Mouse (Mus musculus): ENCODE measurements around the gene Nmt2. TPM values are rescaled to one million over a fixed set of nuclear protein-coding genes. Genes with fewer than 3 reads are reported as not detected.

The Nmt2 gene
- total and polyA plus RNA-seq, 3 experiments = 3.7 to 10.4 (median 7.8) TPM

DNA sequence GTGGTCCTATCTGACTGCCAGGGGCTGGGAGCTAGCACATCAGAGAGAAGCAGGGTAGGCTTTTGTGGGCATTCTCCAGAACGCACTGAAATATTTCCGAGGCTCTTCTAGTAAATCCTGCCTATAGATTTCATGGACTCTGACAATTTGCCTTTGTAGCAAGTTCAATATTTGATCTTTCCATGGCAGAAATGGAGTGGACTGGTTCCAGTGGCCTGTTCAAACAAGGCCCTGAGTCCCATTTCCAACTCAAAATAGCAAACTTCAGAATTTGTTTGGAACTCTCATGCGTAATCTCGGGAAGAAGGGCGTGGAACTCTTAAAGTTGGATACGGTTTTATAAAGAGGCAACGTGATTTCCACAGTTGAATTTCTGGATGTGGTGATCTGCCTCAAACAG lies 11.8 kb downstream of the Nmt2 start:
- intact Hi-C loops (cut with DNase I) = no loop called here
- Histone ChIP-seq H3K9ac (ENCODE audit: low read depth, low read length) (no peak overlapping the region), H3K4me3 (no peak overlapping the region), H3K27me3 (ENCODE audit: control insufficient read depth, insufficient read depth, low read length) (no peaks in the 10 kb centered on the region), H3K79me2 (replicated peaks; ENCODE audit: control insufficient read depth, insufficient read depth, low read length) (peaks cover 4% of the 10 kb centered on the region; the same call in 1 of the 2 replicates), H3K27ac (no peak overlapping the region), H3K4me1 (ENCODE audit: control insufficient read depth, insufficient read depth, low read length) (peaks cover 2% of the 10 kb centered on the region; the same call in 1 of the 2 replicates), H3K36me3 (ENCODE audit: control insufficient read depth, insufficient read depth, low read length) (no peaks in the 10 kb centered on the region)
- WGBS = 74% methylated on average over 7 of the region's 7 CpGs
- TF ChIP-seq POLR2A (IDR thresholded peaks at IDR 0.05; ENCODE audit: insufficient read depth, low read depth, low read length) (no peak), EP300 (IDR thresholded peaks at IDR 0.05; ENCODE audit: insufficient read depth, low read depth, low read length) (no peak), CTCF (IDR thresholded peaks at IDR 0.05) (no peak)
- no peak for DNase-seq

DNA sequence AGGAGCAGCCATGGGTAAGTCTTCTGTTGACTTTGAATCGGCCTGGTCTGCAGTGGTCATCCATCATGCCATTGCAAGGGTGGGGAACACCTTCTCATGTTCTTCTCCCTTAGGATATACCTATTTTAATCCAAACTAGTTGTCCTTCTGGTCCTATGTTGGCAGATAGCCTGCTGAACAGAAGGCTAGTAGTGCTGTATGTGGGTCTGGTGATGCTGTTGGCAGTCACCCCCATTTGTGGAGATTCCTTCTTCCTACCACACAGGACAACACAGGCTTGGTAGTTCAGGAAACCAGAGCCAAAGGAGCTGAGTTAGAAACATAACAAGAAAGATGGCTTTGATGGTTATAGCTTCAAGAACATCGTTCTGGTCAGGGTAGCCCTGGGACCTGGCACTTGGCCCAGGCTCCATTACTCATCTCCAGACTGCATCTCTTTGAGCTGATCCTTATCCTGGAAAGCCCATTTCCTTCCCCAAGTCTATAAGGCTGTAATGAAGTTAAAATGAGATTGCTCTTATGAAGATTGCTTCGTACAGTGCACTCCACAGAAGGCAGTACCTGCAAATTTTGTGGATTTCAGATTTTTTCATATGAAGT lies 21.5 kb downstream of the Nmt2 start:
- TF ChIP-seq EP300 (IDR thresholded peaks at IDR 0.05; ENCODE audit: insufficient read depth, low read depth, low read length) (no peak), POLR2A (IDR thresholded peaks at IDR 0.05; ENCODE audit: insufficient read depth, low read depth, low read length) (no peak), CTCF (IDR thresholded peaks at IDR 0.05) (no peak)
- peaks cover 3% of the 10 kb centered on the region; the same call in 1 of the 2 replicates for H3K36me3 ChIP-seq (ENCODE audit: control insufficient read depth, insufficient read depth, low read length)
- intact Hi-C loops (cut with DNase I) = no loop called here
- H3K4me3 ChIP-seq = no peak overlapping the region
- H3K4me1 ChIP-seq (ENCODE audit: control insufficient read depth, insufficient read depth, low read length) = no peaks in the 10 kb centered on the region
- 55% methylated on average over 3 of the region's 3 CpGs for WGBS
- no peak overlapping the region for H3K27ac ChIP-seq
- no peak overlapping the region for H3K9ac ChIP-seq (ENCODE audit: low read depth, low read length)
- H3K79me2 ChIP-seq (replicated peaks; ENCODE audit: control insufficient read depth, insufficient read depth, low read length) = peaks cover 4% of the 10 kb centered on the region
- DNase-seq = no peak
- H3K27me3 ChIP-seq (ENCODE audit: control insufficient read depth, insufficient read depth, low read length) = no peaks in the 10 kb centered on the region

DNA sequence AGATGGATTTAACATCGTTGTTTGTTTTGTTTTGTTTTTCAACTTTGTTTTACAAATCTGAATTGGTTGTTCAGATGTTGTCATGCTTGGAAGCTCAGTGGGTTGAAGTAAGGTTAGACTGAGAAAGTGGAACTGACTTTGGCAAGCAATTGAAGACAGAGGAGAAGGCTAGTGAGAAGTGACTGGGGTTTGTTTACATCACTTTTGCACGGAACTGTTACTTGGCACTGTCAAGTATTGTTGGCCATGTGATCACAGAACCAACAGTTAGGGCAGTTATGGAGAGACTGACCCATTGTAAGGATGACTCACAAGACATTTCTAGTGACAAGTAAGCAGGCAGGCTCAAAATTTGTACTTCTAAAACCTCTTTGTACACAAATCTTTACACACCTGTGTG lies 39.1 kb downstream of the Nmt2 start:
- intact Hi-C loops (cut with DNase I) = no loop called here
- WGBS = 73% methylated on average over 2 of the region's 2 CpGs
- Histone ChIP-seq H3K27me3 (ENCODE audit: control insufficient read depth, insufficient read depth, low read length) (no peaks in the 10 kb centered on the region), H3K4me1 (ENCODE audit: control insufficient read depth, insufficient read depth, low read length) (no peaks in the 10 kb centered on the region), H3K36me3 (ENCODE audit: control insufficient read depth, insufficient read depth, low read length) (no peaks in the 10 kb centered on the region; the same call in 1 of the 2 replicates), H3K9ac (ENCODE audit: low read depth, low read length) (no peak overlapping the region), H3K79me2 (replicated peaks; ENCODE audit: control insufficient read depth, insufficient read depth, low read length) (no peaks in the 10 kb centered on the region), H3K27ac (no peak overlapping the region), H3K4me3 (no peak overlapping the region)
- no peak for DNase-seq
- no peak for TF ChIP-seq POLR2A (IDR thresholded peaks at IDR 0.05; ENCODE audit: insufficient read depth, low read depth, low read length)
- TF ChIP-seq CTCF (IDR thresholded peaks at IDR 0.05) = no peak
- TF ChIP-seq EP300 (IDR thresholded peaks at IDR 0.05; ENCODE audit: insufficient read depth, low read depth, low read length) = no peak

DNA sequence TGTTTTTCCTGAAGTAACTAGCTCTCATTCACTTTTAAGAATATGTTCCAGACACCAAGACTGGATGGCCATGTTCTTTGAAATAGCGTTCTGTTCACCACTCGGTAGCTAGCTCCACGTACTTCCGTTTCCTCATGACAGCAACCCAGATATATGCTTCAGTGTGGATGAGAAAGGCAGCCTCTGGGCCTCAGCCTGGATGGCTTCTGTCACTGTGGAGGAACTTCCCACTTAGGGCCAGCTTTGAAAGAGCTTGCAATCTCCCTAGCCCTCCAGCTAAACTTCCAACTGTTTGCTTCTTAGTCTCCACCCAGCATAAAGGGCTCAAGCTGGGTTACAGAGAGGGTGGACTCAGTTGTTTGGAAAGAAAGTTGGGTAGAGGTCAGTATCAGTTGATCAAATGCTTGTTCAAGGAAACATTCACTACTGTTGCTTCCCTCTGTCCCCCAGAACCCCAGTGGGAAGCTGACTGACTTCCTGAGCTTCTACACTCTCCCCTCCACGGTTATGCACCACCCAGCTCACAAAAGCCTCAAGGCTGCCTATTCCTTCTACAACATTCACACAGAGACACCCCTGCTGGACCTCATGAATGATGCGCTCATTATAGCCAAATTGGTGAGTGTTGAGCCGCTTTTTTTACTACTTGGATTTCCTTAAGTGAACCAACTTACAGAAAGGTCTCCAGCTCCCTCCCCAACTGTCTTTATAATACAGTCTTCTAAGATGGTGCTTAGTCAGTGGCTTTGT lies 40.5 kb downstream of the Nmt2 start:
- Histone ChIP-seq H3K79me2 (replicated peaks; ENCODE audit: control insufficient read depth, insufficient read depth, low read length) (no peaks in the 10 kb centered on the region), H3K4me3 (no peak overlapping the region), H3K9ac (ENCODE audit: low read depth, low read length) (no peak overlapping the region), H3K4me1 (ENCODE audit: control insufficient read depth, insufficient read depth, low read length) (no peaks in the 10 kb centered on the region), H3K27ac (no peak overlapping the region), H3K36me3 (ENCODE audit: control insufficient read depth, insufficient read depth, low read length) (no peaks in the 10 kb centered on the region; the same call in 1 of the 2 replicates), H3K27me3 (ENCODE audit: control insufficient read depth, insufficient read depth, low read length) (no peaks in the 10 kb centered on the region)
- WGBS = 92% methylated on average over 7 of the region's 7 CpGs
- no peak for TF ChIP-seq POLR2A (IDR thresholded peaks at IDR 0.05; ENCODE audit: insufficient read depth, low read depth, low read length)
- TF ChIP-seq EP300 (IDR thresholded peaks at IDR 0.05; ENCODE audit: insufficient read depth, low read depth, low read length) = no peak
- no peak for TF ChIP-seq CTCF (IDR thresholded peaks at IDR 0.05)
- no peak for DNase-seq
- intact Hi-C loops (cut with DNase I) = no loop called here

DNA sequence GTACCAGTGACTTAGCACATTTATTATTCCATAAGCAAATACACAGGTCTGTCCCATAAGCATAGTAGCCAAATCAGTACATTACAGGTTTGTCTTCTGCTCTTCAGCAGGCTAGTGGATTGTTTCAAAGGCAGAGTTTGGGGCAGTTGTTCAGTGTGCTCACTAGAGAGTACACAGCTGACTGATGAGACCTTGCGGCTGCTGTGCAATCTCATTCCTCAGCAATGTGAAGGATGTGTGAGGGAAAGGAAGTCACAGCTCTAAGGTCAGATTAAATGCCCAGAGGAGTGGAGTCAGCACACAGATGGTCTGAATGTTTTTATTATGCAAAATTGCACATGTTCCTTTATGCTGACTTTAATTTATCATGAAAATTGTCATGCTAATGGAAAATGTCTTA lies 42.5 kb downstream of the Nmt2 start:
- no peak overlapping the region for H3K4me3 ChIP-seq
- DNase-seq = no peak
- WGBS = 49% methylated on average over 1 of the region's 1 CpGs
- no peak overlapping the region for H3K9ac ChIP-seq (ENCODE audit: low read depth, low read length)
- H3K27ac ChIP-seq = no peak overlapping the region
- no peaks in the 10 kb centered on the region; the same call in 1 of the 2 replicates for H3K36me3 ChIP-seq (ENCODE audit: control insufficient read depth, insufficient read depth, low read length)
- intact Hi-C loops (cut with DNase I) = loop anchor here (2.0 kb wide), 1 partner anchor 238 kb away; no protein-coding TSS in a partner anchor
- H3K79me2 ChIP-seq (replicated peaks; ENCODE audit: control insufficient read depth, insufficient read depth, low read length) = no peaks in the 10 kb centered on the region
- no peaks in the 10 kb centered on the region for H3K27me3 ChIP-seq (ENCODE audit: control insufficient read depth, insufficient read depth, low read length)
- TF ChIP-seq CTCF (IDR thresholded peaks at IDR 0.05) (no peak), EP300 (IDR thresholded peaks at IDR 0.05; ENCODE audit: insufficient read depth, low read depth, low read length) (no peak), POLR2A (IDR thresholded peaks at IDR 0.05; ENCODE audit: insufficient read depth, low read depth, low read length) (no peak)
- no peaks in the 10 kb centered on the region for H3K4me1 ChIP-seq (ENCODE audit: control insufficient read depth, insufficient read depth, low read length)

DNA sequence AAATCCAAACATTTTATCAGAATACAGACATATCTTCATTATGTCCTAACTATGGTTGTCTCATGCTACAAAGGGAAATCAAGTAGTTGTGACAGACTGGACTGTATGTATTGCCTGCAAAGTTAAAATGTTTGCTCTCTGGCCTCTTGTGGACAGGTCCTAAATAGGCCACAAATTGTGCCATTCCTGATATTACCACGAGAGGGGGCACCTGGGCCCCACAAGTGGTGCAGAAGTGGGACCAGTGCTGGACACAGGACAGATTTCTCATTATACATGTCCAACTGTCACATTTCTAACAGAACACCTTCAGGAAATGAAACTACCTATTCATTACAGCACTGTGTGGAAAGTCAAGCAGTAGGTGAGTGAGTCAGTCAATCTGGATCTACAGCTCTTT lies 43.3 kb downstream of the Nmt2 start:
- H3K27me3 ChIP-seq (ENCODE audit: control insufficient read depth, insufficient read depth, low read length) = no peaks in the 10 kb centered on the region
- H3K9ac ChIP-seq (ENCODE audit: low read depth, low read length) = no peak overlapping the region
- WGBS = 28% methylated on average over 1 of the region's 1 CpGs
- no peaks in the 10 kb centered on the region for H3K79me2 ChIP-seq (replicated peaks; ENCODE audit: control insufficient read depth, insufficient read depth, low read length)
- peak; percentile 51 to 60 for DNase-seq
- intact Hi-C loops (cut with DNase I) = loop anchor here (2.0 kb wide), 1 partner anchor 239 kb away; no protein-coding TSS in a partner anchor
- H3K27ac ChIP-seq = no peak overlapping the region
- H3K4me3 ChIP-seq = no peak overlapping the region
- no peaks in the 10 kb centered on the region for H3K4me1 ChIP-seq (ENCODE audit: control insufficient read depth, insufficient read depth, low read length)
- TF ChIP-seq CTCF (IDR thresholded peaks at IDR 0.05) = peak; percentile 86
- TF ChIP-seq POLR2A (IDR thresholded peaks at IDR 0.05; ENCODE audit: insufficient read depth, low read depth, low read length) = no peak
- no peak for TF ChIP-seq EP300 (IDR thresholded peaks at IDR 0.05; ENCODE audit: insufficient read depth, low read depth, low read length)
- H3K36me3 ChIP-seq (ENCODE audit: control insufficient read depth, insufficient read depth, low read length) = no peaks in the 10 kb centered on the region; the same call in none of the 2 replicates
